Mouse (Mus musculus) T-cell, adult 66 days (primary cell): ENCODE results near the gene Capn15. TPM values are rescaled to one million over a fixed set of nuclear protein-coding genes. Genes with fewer than 3 reads are reported as not detected.

Experiments
- total RNA-seq, 2 experiments: library from RNA; stranded (reverse); gene quantifications; 3 replicates in 1 of 2; 4 replicates in 1 of 2; pipeline ENCODE4 v1.2.4; 2023

Gene Capn15
- total RNA-seq = 10 to 100 TPM; 38.7 to 39.4 TPM

GRCm38 (mm10) chr17:25985306-25986294 is at the start of gene Capn15:
TSS of gene Capn15 (minus strand) at chr17:25985796.

DNA sequence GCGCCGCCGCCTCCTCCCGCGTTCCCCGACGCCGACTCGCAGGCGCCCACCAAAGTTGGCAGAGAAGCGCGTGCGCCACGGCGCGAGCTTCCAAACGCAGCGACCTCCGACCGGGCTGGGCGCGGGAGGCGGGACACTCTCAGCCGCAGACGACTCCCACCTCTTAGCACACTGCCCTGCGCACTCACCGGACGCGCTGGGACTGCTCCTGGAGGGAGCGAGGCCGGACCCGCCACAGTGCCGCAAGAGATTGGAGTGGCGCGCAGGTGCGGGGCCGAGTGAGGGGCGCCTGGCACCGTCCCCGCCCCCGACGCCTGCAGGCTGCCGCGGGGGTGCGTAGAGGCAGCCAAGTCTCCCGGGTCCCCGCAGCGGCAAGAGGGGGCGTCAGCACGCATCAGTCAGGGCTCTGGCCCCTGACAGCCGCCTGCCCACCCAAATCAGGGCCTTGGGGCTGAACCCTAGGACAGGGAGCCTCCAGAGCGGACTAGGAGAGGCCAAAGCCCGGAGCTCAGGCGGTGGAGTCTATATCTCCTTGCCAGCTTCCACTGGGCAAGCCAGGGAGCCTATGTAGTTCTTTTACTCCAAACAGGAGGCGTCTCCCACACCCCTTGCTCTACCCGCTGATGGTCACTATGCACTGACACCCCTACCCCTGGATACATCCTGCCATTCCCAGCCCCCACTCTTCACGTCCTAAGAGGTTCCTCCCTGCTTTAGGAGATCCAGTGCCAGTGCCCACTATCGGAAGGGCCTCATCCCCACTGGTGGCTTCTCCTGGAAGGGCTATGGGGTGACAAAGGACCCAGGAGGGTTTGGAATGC is 33.6 kb downstream of the Capn15 start, which contains the start of gene A930017K11Rik:
Gene A930017K11Rik (minus strand): TSS at position 763 of the 821 bp plus-strand sequence.

DNA sequence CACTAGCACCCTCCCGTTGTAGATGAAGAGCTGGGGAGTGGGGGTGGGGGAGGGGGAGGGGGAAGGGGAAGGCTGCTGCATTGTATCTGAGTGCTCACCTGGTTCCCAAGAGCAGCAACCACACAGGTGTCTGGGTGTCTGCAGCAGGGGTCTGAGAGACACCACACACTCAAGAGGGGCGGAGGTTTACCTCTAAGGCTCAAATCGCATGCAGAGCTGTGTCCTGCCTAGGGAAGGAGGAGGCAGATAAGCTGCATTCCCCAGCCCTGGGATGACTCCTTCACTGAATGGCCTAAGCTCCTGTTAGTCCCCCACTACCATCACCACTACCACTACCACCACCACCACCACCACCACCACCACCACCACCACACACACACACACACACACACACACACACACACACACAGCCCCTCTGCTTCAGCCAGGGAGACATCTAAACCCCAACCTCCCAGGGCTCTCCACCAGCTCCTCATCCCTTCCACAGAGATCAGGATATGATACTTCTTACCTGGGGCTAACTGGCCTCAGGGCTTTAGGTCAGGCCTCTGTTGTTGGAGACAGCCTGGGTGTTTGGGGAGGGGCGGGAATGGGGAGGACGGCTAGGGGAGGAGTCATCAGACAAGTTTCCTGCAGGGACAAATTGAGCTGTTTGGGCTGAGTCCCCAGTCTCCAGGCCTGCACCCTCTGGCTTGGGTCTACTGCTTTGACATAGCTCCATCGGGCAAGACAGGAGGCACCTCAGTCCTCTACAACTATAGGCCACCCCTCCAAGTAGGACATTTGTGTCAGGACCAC is 41.0 kb downstream of the Capn15 start, which contains the start of the genes Pigq and Nhlrc4:
Gene Pigq (minus strand): TSS at position 571 of the 798 bp plus-strand sequence.
Gene Nhlrc4 (minus strand): TSS at position 596 of the 798 bp plus-strand sequence.

DNA sequence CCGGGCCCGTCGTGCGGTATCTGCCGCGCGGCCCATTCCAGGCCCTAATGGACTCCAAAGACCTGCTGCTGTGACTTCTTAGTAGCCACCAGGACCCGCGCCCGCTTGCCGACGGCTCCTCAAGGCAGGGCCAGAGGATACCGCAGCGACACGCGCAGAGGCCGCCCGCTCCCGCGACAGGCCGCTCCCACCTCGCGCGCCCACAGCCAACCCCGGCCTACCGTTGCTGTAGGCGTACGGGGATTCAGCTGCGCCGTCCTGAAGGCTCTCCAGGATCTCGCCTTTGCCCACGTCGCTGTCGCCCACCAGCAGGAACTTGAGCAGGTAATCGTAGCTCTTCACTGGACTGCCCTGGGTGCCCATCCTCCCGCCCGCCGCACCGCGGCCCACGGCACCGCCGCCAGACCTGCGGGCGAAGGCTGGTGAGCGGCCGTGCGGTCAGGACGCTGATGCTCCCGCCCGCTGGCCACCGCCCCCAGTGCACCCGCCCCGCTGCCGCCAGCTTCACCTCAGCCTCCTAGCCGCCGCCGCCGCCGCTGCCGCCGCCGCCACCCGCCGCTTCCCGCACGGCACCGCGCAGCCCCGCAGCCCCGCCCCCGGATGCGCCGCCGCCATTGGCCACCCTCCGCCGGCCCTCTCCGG is 66.3 kb downstream of the Capn15 start, which contains the start of gene Rab40c:
Gene Rab40c (minus strand): TSS at position 584 of the 642 bp plus-strand sequence.

Other genes starting within 250 kb of the Capn15 start
- gene Mslnl, start 249.8 kb downstream of the Capn15 start, total RNA-seq = under 1 TPM in 1 of 2 experiments, not detected in 1; 0.26 TPM
- 1 to 10 TPM in 1 of 2 experiments, not detected in 1; 1.1 TPM for gene Msln, start 231.4 kb downstream of the Capn15 start, total RNA-seq
- gene Narfl, start 212.0 kb downstream of the Capn15 start, total RNA-seq = 10 to 100 TPM; 25.4 to 27.9 TPM
- gene Haghl, start 200.1 kb downstream of the Capn15 start, total RNA-seq = 10 to 100 TPM; 22.7 to 27.1 TPM
- not detected for gene Ccdc78, start 199.2 kb downstream of the Capn15 start, total RNA-seq
- gene Fam173a, start 192.9 kb downstream of the Capn15 start, total RNA-seq = 10 to 100 TPM; 47.6 to 58.9 TPM
- not detected for gene AC134908.4, start 190.1 kb downstream of the Capn15 start, total RNA-seq
- gene Metrn, start 188.7 kb downstream of the Capn15 start, total RNA-seq = 10 to 100 TPM; 24.8 to 31.6 TPM
- gene Fbxl16, start 176.7 kb downstream of the Capn15 start, total RNA-seq = not detected
- 10 to 100 TPM; 25.3 to 25.7 TPM for gene Wdr24, start 162.2 kb downstream of the Capn15 start, total RNA-seq
- 10 to 100 TPM; 32.3 to 42.2 TPM for gene Jmjd8, start 156.9 kb downstream of the Capn15 start, total RNA-seq
- gene Stub1, start 152.4 kb downstream of the Capn15 start, total RNA-seq = 10 to 100 TPM; 70.1 to 73.0 TPM
- gene Rhbdl1, start 148.5 kb downstream of the Capn15 start, total RNA-seq = 10 to 100 TPM in 1 of 2 experiments, 1 to 10 TPM in 1; 8.1 to 15.2 TPM
- 10 to 100 TPM in 1 of 2 experiments, 1 to 10 TPM in 1; 9.3 to 10.8 TPM for gene Gm20683, start 144.0 kb downstream of the Capn15 start, total RNA-seq
- gene Rhot2, start 140.9 kb downstream of the Capn15 start, total RNA-seq = 10 to 100 TPM; 89.1 to 99.3 TPM
- 10 to 100 TPM; 29.0 to 41.5 TPM for gene Wdr90, start 124.3 kb downstream of the Capn15 start, total RNA-seq
- gene Mcrip2, start 117.0 kb downstream of the Capn15 start, total RNA-seq = 1 to 10 TPM; 2.4 to 9.4 TPM
- 10 to 100 TPM; 32.9 to 37.5 TPM for gene Mettl26, start 110.7 kb downstream of the Capn15 start, total RNA-seq
- 1 to 10 TPM; 9.2 to 9.6 TPM for gene Wfikkn1, start 104.9 kb downstream of the Capn15 start, total RNA-seq
- gene Rab40c, start 66.1 kb downstream of the Capn15 start, total RNA-seq = 10 to 100 TPM; 23.7 to 24.5 TPM
- gene Pigq, start 40.9 kb downstream of the Capn15 start, total RNA-seq = 10 to 100 TPM; 55.2 to 64.8 TPM
- not detected for gene Nhlrc4, start 40.8 kb downstream of the Capn15 start, total RNA-seq
- under 1 TPM in 1 of 2 experiments, not detected in 1; 0.30 TPM for gene A930017K11Rik, start 33.2 kb downstream of the Capn15 start, total RNA-seq
- gene Rab11fip3, start 83.8 kb upstream of the Capn15 start, total RNA-seq = 10 to 100 TPM; 18.3 to 22.2 TPM
- gene Decr2, start 104.5 kb upstream of the Capn15 start, total RNA-seq = 1 to 10 TPM; 6.5 TPM
- gene Nme4, start 109.8 kb upstream of the Capn15 start, total RNA-seq = 1 to 10 TPM; 4.8 to 6.3 TPM
- 10 to 100 TPM; 24.5 to 24.7 TPM for gene Tmem8, start 127.5 kb upstream of the Capn15 start, total RNA-seq
- gene Mrpl28, start 137.7 kb upstream of the Capn15 start, total RNA-seq = 10 to 100 TPM; 44.7 to 46.7 TPM
- 100 to 1,000 TPM; 104 to 111 TPM for gene Axin1, start 152.9 kb upstream of the Capn15 start, total RNA-seq
- gene Pdia2, start 213.3 kb upstream of the Capn15 start, total RNA-seq = not detected
- 10 to 100 TPM; 33.4 to 34.1 TPM for gene Rgs11, start 217.2 kb upstream of the Capn15 start, total RNA-seq
- gene Arhgdig, start 222.0 kb upstream of the Capn15 start, total RNA-seq = not detected